Mouse (Mus musculus) embryonic facial prominence, embryonic 14.5 days (tissue): Measurements from ENCODE around the gene 1700001C19Rik. TPM values are rescaled to one million over a fixed set of nuclear protein-coding genes. Genes with fewer than 3 reads are reported as not detected.

Source experiments
- ATAC-seq: fragments of 200-750 bp; cut with Nextera tagmentation; 2 replicates; pipeline ENCODE4 v1.8.0; 2017; ENCODE audit warnings: low read depth, moderate number of reproducible peaks, moderate TSS enrichment
- DNase-seq: peaks from one replicate; pipeline ENCODE4 v3.0.0-alpha.2; 2015; ENCODE audit warnings: low spot score
- H3K27ac ChIP-seq: fragments of 300-500 bp; sonication (generic); replicated peaks from 2 replicates; pipeline ENCODE4 v1.5.1; 2014; ENCODE audit warnings: low read depth, mild to moderate bottlenecking, low read length, moderate library complexity
- H3K27me3 ChIP-seq: fragments of 300-500 bp; sonication (generic); replicated peaks from 2 replicates; pipeline ENCODE4 v1.6.1; 2014; ENCODE audit warnings: low read length; ENCODE audit not compliant: control insufficient read depth, insufficient read depth
- H3K36me3 ChIP-seq: fragments of 300-500 bp; sonication (generic); 2 replicates; pipeline ENCODE4 v1.6.1; 2014; ENCODE audit warnings: low read length, mixed read lengths; ENCODE audit not compliant: control insufficient read depth, insufficient read depth
- H3K4me1 ChIP-seq: fragments of 300-500 bp; sonication (generic); 2 replicates; pipeline ENCODE4 v1.6.1; 2014; ENCODE audit warnings: antibody characterized with exemption, low read length; ENCODE audit not compliant: control insufficient read depth, insufficient read depth
- H3K4me2 ChIP-seq: fragments of 300-500 bp; sonication (generic); 2 replicates; pipeline ENCODE4 v1.6.1; 2014; ENCODE audit warnings: low read depth, mild to moderate bottlenecking, low read length, moderate library complexity, mixed read lengths
- H3K4me3 ChIP-seq: fragments of 300-500 bp; sonication (generic); 2 replicates; pipeline ENCODE4 v1.5.1; 2014; ENCODE audit warnings: low read depth, mild to moderate bottlenecking, low read length
- H3K9ac ChIP-seq: fragments of 300-500 bp; sonication (generic); 2 replicates; pipeline ENCODE4 v1.6.1; 2014; ENCODE audit warnings: low read depth, mild to moderate bottlenecking, low read length, moderate library complexity, mixed read lengths
- H3K9me3 ChIP-seq: fragments of 300-500 bp; sonication (generic); 2 replicates; pipeline ENCODE4 v1.6.1; 2016; ENCODE audit warnings: low read length; ENCODE audit not compliant: control insufficient read depth
- WGBS: fragments of 180-500 bp; shearing (Covaris S2); extraction: QIAGEN DNeasy Blood & Tissue Kit; methylation state at CpG from one replicate; pipeline ENCODE4 v1.1.7; 2014; 5-methylcytosine and 5-hydroxymethylcytosine counted together
- polyA plus RNA-seq: library from polyadenylated mRNA; unstranded; fragments of >200 nt; fragmentation: Nextera tagmentation; extraction: Ambion mirVana; gene quantifications from 2 replicates; pipeline ENCODE4 v1.2.1, GENCODE M21; 2014

Gene 1700001C19Rik
- polyA plus RNA-seq, 1 experiment from 2014 or later, result 0.49 TPM

DNA sequence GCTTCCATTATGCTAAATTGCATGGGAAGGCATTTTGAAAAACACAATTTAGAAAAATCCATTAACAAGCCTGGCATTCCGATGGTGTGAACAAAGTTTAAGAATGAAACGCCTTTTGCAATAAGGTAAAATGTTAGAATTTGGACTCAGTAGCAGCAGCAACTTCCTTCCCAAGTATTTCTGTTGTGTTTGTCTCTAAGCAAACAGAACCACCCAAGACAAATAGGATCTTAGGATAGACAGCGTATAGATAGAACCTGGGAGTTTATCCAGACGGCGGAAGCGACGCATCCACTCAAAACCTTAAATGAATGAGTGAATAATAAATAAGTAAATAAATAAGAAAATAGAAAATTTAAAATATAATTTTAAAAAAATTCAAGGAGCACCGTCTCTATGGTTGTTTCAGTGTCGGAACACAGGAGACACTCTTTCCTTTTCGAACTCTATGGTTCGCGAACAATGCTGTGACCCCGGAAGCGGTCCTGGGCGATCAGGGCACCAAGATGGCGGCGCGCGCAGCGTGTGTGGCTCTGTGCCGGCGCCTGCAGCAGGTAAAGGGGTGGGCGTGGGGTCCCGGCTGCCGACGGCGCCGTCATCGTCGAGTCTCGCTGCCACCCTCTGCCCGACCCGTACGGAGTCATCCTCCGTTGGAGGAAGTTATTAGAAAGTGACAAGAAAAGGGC, 68.6 kb downstream of the 1700001C19Rik start, which contains the start of gene Mrps10:
Mrps10 (plus strand) TSS at position 487 of the 686 bp plus-strand sequence.
- DNase-seq, result peak; percentile 96
- Histone ChIP-seq H3K4me3 (peak within 1 kb of the TSS; percentile 90), H3K9ac (peak within 1 kb of the TSS; percentile 72), H3K4me1 (no peaks in the 10 kb centered on the region), H3K9me3 (no peaks in the 10 kb centered on the region), H3K27ac (peak within 1 kb of the TSS; percentile 63), H3K27me3 (no peaks in the 10 kb centered on the region), H3K4me2 (peak within 1 kb of the TSS; percentile 71), H3K36me3 (peaks cover 16% of the 10 kb centered on the region)
- ATAC-seq, result peak; percentile 93
- WGBS, result 5% methylated on average over 35 of the region's 35 CpGs

Other genes starting within 250 kb of the 1700001C19Rik start
- gene Mrps10, start 68.5 kb downstream of the 1700001C19Rik start, polyA plus RNA-seq, result 72.9 and 74.0 TPM in 2 replicates
- gene Guca1b, start 52.0 kb downstream of the 1700001C19Rik start, polyA plus RNA-seq, result 0.37 and 0.50 TPM in 2 replicates
- gene Guca1a, start 36.8 kb downstream of the 1700001C19Rik start, polyA plus RNA-seq, result 5.7 and 6.5 TPM in 2 replicates
- gene AI661453, start 761 bp downstream of the 1700001C19Rik start, polyA plus RNA-seq, result 2.4 and 2.9 TPM in 2 replicates
- gene Taf8, start 64.9 kb upstream of the 1700001C19Rik start, polyA plus RNA-seq, result 19.5 and 24.3 TPM in 2 replicates
- 519 TPM in 2 replicates for gene Ccnd3, start 67.7 kb upstream of the 1700001C19Rik start, polyA plus RNA-seq
- gene Bysl, start 174.1 kb upstream of the 1700001C19Rik start, polyA plus RNA-seq, result 21.3 and 22.4 TPM in 2 replicates
- gene Med20, start 174.2 kb upstream of the 1700001C19Rik start, polyA plus RNA-seq, result 47.7 and 50.2 TPM in 2 replicates
- gene Gm20517, start 174.2 kb upstream of the 1700001C19Rik start, polyA plus RNA-seq, result 1.4 and 1.9 TPM in 2 replicates
- 3.8 and 4.1 TPM in 2 replicates for gene Usp49, start 193.3 kb upstream of the 1700001C19Rik start, polyA plus RNA-seq